17 mouse cellular contexts compared by ENCODE assay signal in the genomic region with DNA sequence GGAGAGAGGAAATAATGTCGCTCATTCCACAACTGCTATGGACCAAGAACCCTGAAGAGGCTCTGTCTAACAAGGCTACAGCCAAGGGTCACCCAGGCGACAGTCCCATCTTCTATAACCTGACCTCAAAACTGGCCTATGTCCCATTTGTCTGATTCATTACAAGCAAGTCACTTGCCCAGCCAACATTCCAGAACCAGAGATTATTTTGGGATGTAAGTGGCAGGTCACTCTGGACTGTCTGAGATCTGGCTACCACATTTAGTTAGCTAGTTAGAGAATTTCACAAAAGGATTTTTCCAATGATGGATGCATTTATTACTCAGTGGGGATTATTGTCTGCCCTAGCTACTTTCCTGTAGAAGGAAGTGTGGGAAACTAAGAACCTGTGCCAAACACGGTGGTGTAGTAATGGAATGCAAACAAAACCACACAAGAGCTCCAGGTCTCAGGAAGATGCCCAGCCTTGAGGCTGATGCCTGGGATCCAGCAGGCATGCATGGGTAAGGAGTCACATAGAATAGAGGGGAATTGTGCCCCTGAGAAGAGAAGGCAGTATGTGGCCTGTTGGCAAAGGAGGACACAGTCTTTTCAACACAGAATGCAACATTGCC. TPM values are rescaled to one million over a fixed set of nuclear protein-coding genes. Genes with fewer than 3 reads are reported as not detected.
DNase-seq lines count a peak whose midpoint lies in the region; ATAC-seq and TF ChIP-seq lines count a peak whose summit lies in the region.
"Had no signal": no experiment of that assay in that cellular context is flagged by ENCODE, and none has a peak within 500 bp of the region (broad histone marks: within the 10 kb centered on the region; RNA-seq: fewer than 3 reads in every experiment).

No protein-coding gene starts in this region.

- H3K4me1 ChIP-seq in heart, postnatal 0 days (ENCODE audit: control insufficient read depth, insufficient read depth), result peaks cover 10% of the 10 kb centered on the region
- peaks cover 2% of the 10 kb centered on the region for H3K4me1 ChIP-seq in intestine, embryonic 16.5 days (ENCODE audit: control insufficient read depth, insufficient read depth, low read length)
- H3K4me1 ChIP-seq: embryonic facial prominence, embryonic 10.5 days; neural tube, embryonic 12.5 days had no signal

- intact Hi-C loops in heart, postnatal 36 days (cut with DNase I), result loop anchor here (2.0 kb wide), 1 partner anchor 17 kb away; no protein-coding TSS in a partner anchor

- H3K4me2 ChIP-seq in heart, postnatal 0 days (ENCODE audit: low read depth, low read length), result no peak overlapping the region
- H3K4me2 ChIP-seq in intestine, embryonic 16.5 days (ENCODE audit: low read depth, low read length), result no peak overlapping the region
- H3K4me2 ChIP-seq: liver, embryonic 11.5 days; lung, embryonic 14.5 days; midbrain, embryonic 11.5 days; neural tube, embryonic 12.5 days had no signal

- H3K9ac ChIP-seq in heart, postnatal 0 days (replicated peaks; ENCODE audit: low read depth, low read length), result no peak overlapping the region
- no peak overlapping the region for H3K9ac ChIP-seq in intestine, embryonic 16.5 days (ENCODE audit: low read depth, low read length)
- H3K9ac ChIP-seq: lung, embryonic 14.5 days; neural tube, embryonic 12.5 days had no signal

- H3K36me3 ChIP-seq in heart, postnatal 0 days (replicated peaks; ENCODE audit: control insufficient read depth, insufficient read depth, low read length), result no peaks in the 10 kb centered on the region
- H3K36me3 ChIP-seq in intestine, embryonic 16.5 days (ENCODE audit: control insufficient read depth, insufficient read depth, low read length), result no peaks in the 10 kb centered on the region
- H3K36me3 ChIP-seq: embryonic facial prominence, embryonic 10.5 days; neural tube, embryonic 12.5 days had no signal

- no peaks in the 10 kb centered on the region for H3K27me3 ChIP-seq in Patski
- no peaks in the 10 kb centered on the region for H3K27me3 ChIP-seq in heart, postnatal 0 days (ENCODE audit: control insufficient read depth, insufficient read depth, low read length)
- H3K27me3 ChIP-seq in intestine, embryonic 16.5 days (replicated peaks; ENCODE audit: control insufficient read depth, insufficient read depth, low read length), result no peaks in the 10 kb centered on the region
- H3K27me3 ChIP-seq: neural tube, embryonic 12.5 days had no signal

- in situ Hi-C loops in Patski (cut with MboI; ENCODE audit: low pct_unique_long_range_greater_than_20kb), result no loop called here

- peak overlapping the region; percentile 11 for H3K27ac ChIP-seq in heart, postnatal 0 days (ENCODE audit: low read depth)
- H3K27ac ChIP-seq in intestine, embryonic 16.5 days (ENCODE audit: low read length), result no peak overlapping the region
- H3K27ac ChIP-seq: embryonic facial prominence, embryonic 10.5 days; layer of hippocampus, adult 2 months; macrophage; neural tube, embryonic 12.5 days; stomach, postnatal 0 days had no signal

- DNase-seq in gastrocnemius, adult 18-20 months (ENCODE audit: low spot score), result peak; percentile 79
- DNase-seq in gastrocnemius, postnatal 10 days, result no peak
- DNase-seq in heart, adult 9 months (ENCODE audit: low spot score in 2 of 2), result peak; percentile 49 to 61
- DNase-seq in heart, postnatal 36 days, result no peak
- DNase-seq in Patski (ENCODE audit: low read depth, low spot score), result peak; percentile 92
- DNase-seq in heart, postnatal 0 days (ENCODE audit: low spot score), result peak; percentile 44
- DNase-seq in yolk sac, embryonic 10.5 days (ENCODE audit: low spot score), result no peak
- DNase-seq: lung, embryonic 14.5 days had no signal

- 31% methylated on average over 3 of the region's 3 CpGs for WGBS in heart, postnatal 0 days
- WGBS in intestine, embryonic 16.5 days, result 70% methylated on average over 3 of the region's 3 CpGs

- no peak for TF ChIP-seq CTCF in Patski (IDR thresholded peaks at IDR 0.05)
- TF ChIP-seq CTCF in heart, postnatal 0 days (IDR thresholded peaks at IDR 0.05; ENCODE audit: low read depth), result no peak

- TF ChIP-seq EP300 in heart, postnatal 0 days (IDR thresholded peaks at IDR 0.05; ENCODE audit: low read depth), result no peak

- CTCF ChIA-PET in Patski (lab: Charles Lee), result interaction anchor here (1.1 to 1.2 kb wide), 2 partner anchors 18 to 27 kb away, joined by 3 to 4 read pairs; no protein-coding TSS in a partner anchor

- no peak overlapping the region for H3K4me3 ChIP-seq in heart, postnatal 0 days (ENCODE audit: low read depth, low read length)
- H3K4me3 ChIP-seq in intestine, embryonic 16.5 days (ENCODE audit: low read length), result no peak overlapping the region
- H3K4me3 ChIP-seq: embryonic facial prominence, embryonic 10.5 days; layer of hippocampus, adult 2 months; neural tube, embryonic 12.5 days had no signal

- no peaks in the 10 kb centered on the region for H3K9me3 ChIP-seq in heart, postnatal 0 days (replicated peaks; ENCODE audit: control insufficient read depth, low read length)
- no peaks in the 10 kb centered on the region for H3K9me3 ChIP-seq in intestine, embryonic 16.5 days (ENCODE audit: control insufficient read depth, low read length)
- H3K9me3 ChIP-seq: embryonic facial prominence, embryonic 10.5 days; neural tube, embryonic 12.5 days had no signal

- ATAC-seq in Patski, result peak; percentile 79
- ATAC-seq in heart, postnatal 0 days (ENCODE audit: insufficient read depth, low read depth), result peak; percentile 74
- ATAC-seq in intestine, embryonic 16.5 days, result no peak
- ATAC-seq: forebrain, embryonic 14.5 days had no signal

- POLR2A ChIA-PET in Patski (lab: Charles Lee), result interaction anchor here (1.1 kb wide), 1 partner anchor 17 kb away, joined by 4 read pairs; no protein-coding TSS in a partner anchor

RNA-seq across cellular contexts. Expression of gene Dnmt3a, which starts 41.5 kb away (rescaled TPM):
- 10 to 100 TPM; 54.6 to 62.0 TPM for total RNA-seq in gastrocnemius, adult 18-20 months (2021)
- total RNA-seq in gastrocnemius, postnatal 10 days (2021), result 100 to 1,000 TPM; 154 to 172 TPM
- 10 to 100 TPM; 71.7 to 75.8 TPM for total RNA-seq in heart, postnatal 36 days (2021)
- polyA plus RNA-seq in Patski (2021), result 13.3 TPM
- total RNA-seq in heart, postnatal 0 days (2014; rRNA removed; ENCODE audit: low replicate concordance), result 31.7 and 32.8 TPM in 2 replicates
- polyA plus RNA-seq in heart, postnatal 0 days (2015; fragmentation: Nextera tagmentation; extraction: Ambion mirVana), result 71.5 and 76.0 TPM in 2 replicates
- polyA plus RNA-seq in intestine, embryonic 16.5 days (2015; fragmentation: Nextera tagmentation; extraction: Ambion mirVana), result 52.8 and 53.8 TPM in 2 replicates

Comparison
In these comparisons a context has a peak if more than half of its experiments do, and no peak if none do; other contexts are left out.
1. DNase-seq: peak in gastrocnemius, adult 18-20 months (single experiment), heart, adult 9 months (2 of 2), Patski (single experiment) and heart, postnatal 0 days (single experiment); none in gastrocnemius, postnatal 10 days (single experiment), heart, postnatal 36 days (0 of 2) and yolk sac, embryonic 10.5 days (single experiment).